Mouse (Mus musculus): Measurements from ENCODE around the gene Zfp648. TPM values are rescaled to one million over a fixed set of nuclear protein-coding genes. Genes with fewer than 3 reads are reported as not detected.

The Zfp648 gene
- polyA plus RNA-seq, 1 experiment from 2014 or later: not detected

DNA sequence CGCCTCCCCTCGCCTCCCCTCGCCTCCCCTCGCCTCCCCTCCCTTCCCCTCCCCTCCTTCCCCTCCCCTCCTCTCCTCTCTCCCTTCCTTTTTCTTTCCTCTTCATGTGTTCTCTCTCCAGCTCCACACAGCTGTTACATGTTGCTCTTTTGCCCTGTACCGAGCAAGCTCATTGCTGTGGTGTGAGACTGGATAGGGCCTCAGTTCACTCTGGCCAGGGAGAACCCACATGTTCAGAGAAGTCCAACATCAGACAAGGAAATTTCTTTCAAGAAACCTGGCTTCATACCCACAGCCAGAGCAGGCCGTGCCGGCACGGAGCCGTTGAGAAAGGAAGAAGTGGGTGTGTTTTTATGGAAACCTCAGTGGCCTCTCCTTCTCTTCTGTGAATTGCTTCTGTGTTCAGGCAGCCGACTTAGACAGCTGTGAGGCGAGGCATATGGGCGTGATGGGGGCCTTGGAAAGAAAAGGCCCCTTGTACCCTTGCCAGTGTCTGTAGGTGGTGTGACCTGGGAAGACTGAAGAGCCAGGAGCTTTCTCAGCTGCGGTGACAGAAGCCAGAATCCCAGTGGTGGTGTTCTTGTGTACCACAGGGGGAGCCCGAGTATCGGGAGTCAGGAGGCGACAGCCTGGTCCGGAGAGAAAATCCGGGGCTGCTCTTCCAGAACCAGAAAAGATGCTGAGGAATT lies 11.0 kb upstream of the Zfp648 start:
- peak; percentile 27 for DNase-seq
- Histone ChIP-seq H3K4me1 (ENCODE audit: insufficient read depth) (no peaks in the 10 kb centered on the region), H3K4me2 (no peak overlapping the region), H3K9ac (no peak overlapping the region), H3K36me3 (ENCODE audit: insufficient read depth) (no peaks in the 10 kb centered on the region), H3K4me3 (ENCODE audit: low read depth, low read length) (no peak overlapping the region), H3K9me3 (ENCODE audit: low read depth, low read length) (no peaks in the 10 kb centered on the region), H3K27ac (ENCODE audit: low read depth) (no peak overlapping the region), H3K27me3 (ENCODE audit: insufficient read depth, low read length) (no peaks in the 10 kb centered on the region)
- ATAC-seq (ENCODE audit: insufficient read depth): no peak
- 49% methylated on average over 14 of the region's 18 CpGs for WGBS
- TF ChIP-seq CTCF (IDR thresholded peaks at IDR 0.05; ENCODE audit: low read depth): peak; percentile 29; the same call in 1 of the 2 replicates

DNA sequence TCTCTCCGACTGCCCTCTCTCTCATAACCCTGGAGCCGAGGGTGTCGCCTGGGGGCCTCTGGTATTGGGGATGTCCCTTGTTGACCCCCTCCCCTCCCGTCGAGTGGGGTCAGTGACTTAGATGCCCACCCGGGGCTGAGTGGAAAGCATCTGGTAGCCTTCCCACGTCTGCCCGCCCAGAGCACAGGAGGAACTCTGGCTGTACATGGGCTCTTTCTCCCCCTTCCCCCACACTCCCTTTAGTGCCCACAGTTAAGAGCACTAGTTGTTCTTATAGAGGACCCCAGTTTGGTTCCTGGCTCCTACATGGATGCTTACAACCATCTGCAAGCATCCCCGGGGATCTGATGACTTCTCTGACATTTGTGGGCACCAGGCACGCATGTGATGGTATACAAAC lies 2.1 kb upstream of the Zfp648 start:
- Histone ChIP-seq H3K9ac (no peak overlapping the region), H3K36me3 (ENCODE audit: insufficient read depth) (no peaks in the 10 kb centered on the region), H3K27me3 (ENCODE audit: insufficient read depth, low read length) (peaks cover 6% of the 10 kb centered on the region; the same call in 1 of the 2 replicates), H3K27ac (ENCODE audit: low read depth) (no peak overlapping the region), H3K4me3 (ENCODE audit: low read depth, low read length) (no peak overlapping the region), H3K4me1 (ENCODE audit: insufficient read depth) (no peaks in the 10 kb centered on the region), H3K9me3 (ENCODE audit: low read depth, low read length) (no peaks in the 10 kb centered on the region), H3K4me2 (no peak overlapping the region)
- WGBS: 88% methylated on average over 10 of the region's 10 CpGs
- no peak for TF ChIP-seq CTCF (IDR thresholded peaks at IDR 0.05; ENCODE audit: low read depth)
- DNase-seq (no peak), ATAC-seq (ENCODE audit: insufficient read depth) (no peak)

- Histone ChIP-seq H3K4me3 (ENCODE audit: low read depth, low read length) (no peak overlapping the region), H3K27me3 (ENCODE audit: insufficient read depth, low read length) (peaks cover 33% of the 10 kb centered on the region), H3K27ac (ENCODE audit: low read depth) (no peak overlapping the region), H3K4me2 (no peak overlapping the region), H3K9me3 (ENCODE audit: low read depth, low read length) (no peaks in the 10 kb centered on the region), H3K36me3 (ENCODE audit: insufficient read depth) (no peaks in the 10 kb centered on the region), H3K4me1 (ENCODE audit: insufficient read depth) (no peaks in the 10 kb centered on the region), H3K9ac (no peak overlapping the region)
- TF ChIP-seq CTCF (IDR thresholded peaks at IDR 0.05; ENCODE audit: low read depth): peak; percentile 4; the same call in 1 of the 2 replicates
- peak; percentile 9 for DNase-seq
- ATAC-seq (ENCODE audit: insufficient read depth): no peak
- WGBS: 65% methylated on average over 8 of the region's 8 CpGs
Measured at GRCm38 (mm10) chr1:154202580-154202979, 1.6 kb downstream of the Zfp648 start.

DNA sequence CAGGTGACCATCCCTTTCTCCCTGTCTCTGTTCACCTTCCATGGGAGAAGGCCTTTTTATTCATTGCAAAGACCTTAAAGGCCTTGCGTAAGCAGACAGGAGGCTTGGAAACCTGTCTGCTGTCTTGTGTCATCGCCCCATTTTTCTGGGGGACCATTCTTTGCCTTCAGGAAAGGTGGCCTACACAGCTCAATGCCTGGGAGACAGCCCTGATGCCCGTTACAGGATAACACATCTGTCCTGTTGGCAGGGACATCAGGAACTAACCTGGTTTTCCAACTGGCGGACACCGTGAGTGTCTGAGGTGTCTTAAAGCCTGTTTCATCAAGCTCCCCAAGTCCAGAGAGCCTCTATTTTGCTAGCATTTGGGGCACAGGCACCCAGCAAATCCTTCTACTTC lies 2.4 kb downstream of the Zfp648 start:
- no peak overlapping the region for H3K4me2 ChIP-seq
- ATAC-seq (ENCODE audit: insufficient read depth) (no peak), DNase-seq (no peak)
- no peak overlapping the region for H3K9ac ChIP-seq
- H3K4me1 ChIP-seq (ENCODE audit: insufficient read depth): no peaks in the 10 kb centered on the region
- no peak for TF ChIP-seq CTCF (IDR thresholded peaks at IDR 0.05; ENCODE audit: low read depth)
- no peaks in the 10 kb centered on the region for H3K36me3 ChIP-seq (ENCODE audit: insufficient read depth)
- H3K27ac ChIP-seq (ENCODE audit: low read depth): no peak overlapping the region
- H3K27me3 ChIP-seq (ENCODE audit: insufficient read depth, low read length): peaks cover 33% of the 10 kb centered on the region
- H3K9me3 ChIP-seq (ENCODE audit: low read depth, low read length): no peaks in the 10 kb centered on the region
- WGBS: 89% methylated on average over 5 of the region's 5 CpGs
- H3K4me3 ChIP-seq (ENCODE audit: low read depth, low read length): no peak overlapping the region

- no peak for TF ChIP-seq CTCF (IDR thresholded peaks at IDR 0.05; ENCODE audit: low read depth)
- Histone ChIP-seq H3K36me3 (ENCODE audit: insufficient read depth) (no peaks in the 10 kb centered on the region), H3K4me3 (ENCODE audit: low read depth, low read length) (peak overlapping the region; percentile 22), H3K27ac (ENCODE audit: low read depth) (no peak overlapping the region), H3K9me3 (ENCODE audit: low read depth, low read length) (no peaks in the 10 kb centered on the region), H3K4me1 (ENCODE audit: insufficient read depth) (no peaks in the 10 kb centered on the region), H3K27me3 (ENCODE audit: insufficient read depth, low read length) (peaks cover 33% of the 10 kb centered on the region), H3K9ac (no peak overlapping the region), H3K4me2 (peak overlapping the region; percentile 59)
- WGBS: 9% methylated on average over 66 of the region's 66 CpGs
- DNase-seq (peak; percentile 21), ATAC-seq (ENCODE audit: insufficient read depth) (no peak)
Measured at GRCm38 (mm10) chr1:154204652-154205573, 3.9 kb downstream of the Zfp648 start.

- DNase-seq: no peak
- Histone ChIP-seq H3K4me3 (ENCODE audit: low read depth, low read length) (no peak overlapping the region), H3K9ac (no peak overlapping the region), H3K4me2 (no peak overlapping the region), H3K27ac (ENCODE audit: low read depth) (no peak overlapping the region), H3K36me3 (ENCODE audit: insufficient read depth) (no peaks in the 10 kb centered on the region), H3K4me1 (ENCODE audit: insufficient read depth) (no peaks in the 10 kb centered on the region), H3K9me3 (ENCODE audit: low read depth, low read length) (no peaks in the 10 kb centered on the region), H3K27me3 (ENCODE audit: insufficient read depth, low read length) (no peaks in the 10 kb centered on the region)
- no peak for ATAC-seq (ENCODE audit: insufficient read depth)
- TF ChIP-seq CTCF (IDR thresholded peaks at IDR 0.05; ENCODE audit: low read depth): no peak
- WGBS: 77% methylated on average over 2 of the region's 2 CpGs
Measured at GRCm38 (mm10) chr1:154219991-154220390, 19.0 kb downstream of the Zfp648 start.

DNA sequence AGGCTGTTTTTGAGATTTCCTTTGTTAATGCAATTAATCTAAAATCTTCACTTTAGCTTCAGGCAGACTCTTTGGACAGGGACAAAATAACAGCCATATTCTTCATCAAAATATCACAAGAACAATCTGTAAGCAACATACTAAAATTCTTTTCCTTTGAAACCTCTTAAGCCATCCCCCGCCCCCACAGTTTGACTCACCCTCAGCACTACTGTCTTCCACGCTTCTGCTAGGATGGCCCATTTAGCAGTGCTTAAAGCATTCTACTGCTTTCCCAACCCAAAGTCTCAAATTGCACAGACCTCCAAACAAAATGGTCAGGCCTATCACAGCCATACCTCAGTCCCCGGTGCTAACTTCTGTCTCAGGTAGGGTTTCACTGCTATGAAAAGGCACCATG lies 19.6 kb downstream of the Zfp648 start:
- Histone ChIP-seq H3K4me2 (no peak overlapping the region), H3K36me3 (ENCODE audit: insufficient read depth) (no peaks in the 10 kb centered on the region), H3K9me3 (ENCODE audit: low read depth, low read length) (no peaks in the 10 kb centered on the region), H3K9ac (no peak overlapping the region), H3K4me1 (ENCODE audit: insufficient read depth) (no peaks in the 10 kb centered on the region), H3K4me3 (ENCODE audit: low read depth, low read length) (no peak overlapping the region), H3K27me3 (ENCODE audit: insufficient read depth, low read length) (no peaks in the 10 kb centered on the region), H3K27ac (ENCODE audit: low read depth) (no peak overlapping the region)
- DNase-seq (no peak), ATAC-seq (ENCODE audit: insufficient read depth) (no peak)
- TF ChIP-seq CTCF (IDR thresholded peaks at IDR 0.05; ENCODE audit: low read depth): no peak
- 92% methylated on average over 3 of the region's 3 CpGs for WGBS

All from lung, embryonic 14.5 days (tissue).